Mouse (Mus musculus): Measurements from ENCODE around the gene Galntl6. TPM values are rescaled to one million over a fixed set of nuclear protein-coding genes. Genes with fewer than 3 reads are reported as not detected.
A peak's percentile ranks its signal among the peaks of the same experiment; 100 is the strongest.

The Galntl6 gene
- polyA plus RNA-seq, 1 experiment from 2014 or later: not detected

GRCm38 (mm10) chr8:57842462-57843391 lies 1069.7 kb downstream of the Galntl6 start:
- H3K27ac ChIP-seq: no peak overlapping the region
- H3K36me3 ChIP-seq (ENCODE audit: inconsistent target): no peaks in the 10 kb centered on the region
- H3K79me2 ChIP-seq (ENCODE audit: inconsistent target): no peaks in the 10 kb centered on the region
- H3K4me3 ChIP-seq (ENCODE audit: inconsistent target): no peak overlapping the region
- 78% methylated on average over 13 of the region's 13 CpGs for WGBS (ENCODE audit: missing documents)

GRCm38 (mm10) chr8:57841446-57841845 lies 1071.0 kb downstream of the Galntl6 start:
- no peaks in the 10 kb centered on the region for H3K79me2 ChIP-seq (ENCODE audit: inconsistent target)
- 84% methylated on average over 4 of the region's 4 CpGs for WGBS (ENCODE audit: missing documents)
- H3K36me3 ChIP-seq (ENCODE audit: inconsistent target): no peaks in the 10 kb centered on the region
- H3K4me3 ChIP-seq (ENCODE audit: inconsistent target): no peak overlapping the region
- no peak overlapping the region for H3K27ac ChIP-seq

GRCm38 (mm10) chr8:57837384-57837783 lies 1075.1 kb downstream of the Galntl6 start:
- 68% methylated on average over 8 of the region's 8 CpGs for WGBS (ENCODE audit: missing documents)
- Histone ChIP-seq H3K79me2 (ENCODE audit: inconsistent target) (no peaks in the 10 kb centered on the region), H3K36me3 (ENCODE audit: inconsistent target) (no peaks in the 10 kb centered on the region), H3K4me3 (ENCODE audit: inconsistent target) (no peak overlapping the region), H3K27ac (no peak overlapping the region)

GRCm38 (mm10) chr8:57836981-57837380 lies 1075.5 kb downstream of the Galntl6 start:
- no peak overlapping the region for H3K27ac ChIP-seq
- 71% methylated on average over 11 of the region's 11 CpGs for WGBS (ENCODE audit: missing documents)
- no peaks in the 10 kb centered on the region for H3K79me2 ChIP-seq (ENCODE audit: inconsistent target)
- no peak overlapping the region for H3K4me3 ChIP-seq (ENCODE audit: inconsistent target)
- no peaks in the 10 kb centered on the region for H3K36me3 ChIP-seq (ENCODE audit: inconsistent target)

- Histone ChIP-seq H3K27ac (no peak overlapping the region), H3K4me3 (ENCODE audit: inconsistent target) (no peak overlapping the region), H3K36me3 (ENCODE audit: inconsistent target) (no peaks in the 10 kb centered on the region), H3K79me2 (ENCODE audit: inconsistent target) (no peaks in the 10 kb centered on the region)
- WGBS (ENCODE audit: missing documents): 87% methylated on average over 15 of the region's 15 CpGs
Observed at GRCm38 (mm10) chr8:57836201-57836883, 1076.1 kb downstream of the Galntl6 start.

GRCm38 (mm10) chr8:57823151-57823550 lies 1089.3 kb downstream of the Galntl6 start:
- Histone ChIP-seq H3K36me3 (ENCODE audit: inconsistent target) (no peaks in the 10 kb centered on the region), H3K27ac (no peak overlapping the region), H3K4me3 (ENCODE audit: inconsistent target) (no peak overlapping the region), H3K79me2 (ENCODE audit: inconsistent target) (no peaks in the 10 kb centered on the region)
- WGBS (ENCODE audit: missing documents): 83% methylated on average over 7 of the region's 7 CpGs

GRCm38 (mm10) chr8:57816034-57816433 lies 1096.4 kb downstream of the Galntl6 start:
- Histone ChIP-seq H3K36me3 (ENCODE audit: inconsistent target) (no peaks in the 10 kb centered on the region), H3K4me3 (ENCODE audit: inconsistent target) (no peak overlapping the region), H3K79me2 (ENCODE audit: inconsistent target) (no peaks in the 10 kb centered on the region), H3K27ac (no peak overlapping the region)
- WGBS (ENCODE audit: missing documents): 89% methylated on average over 7 of the region's 7 CpGs

GRCm38 (mm10) chr8:57807060-57807459 lies 1105.4 kb downstream of the Galntl6 start:
- Histone ChIP-seq H3K36me3 (ENCODE audit: inconsistent target) (no peaks in the 10 kb centered on the region), H3K27ac (no peak overlapping the region), H3K79me2 (ENCODE audit: inconsistent target) (no peaks in the 10 kb centered on the region), H3K4me3 (ENCODE audit: inconsistent target) (no peak overlapping the region)
- 73% methylated on average over 4 of the region's 4 CpGs for WGBS (ENCODE audit: missing documents)

GRCm38 (mm10) chr8:57805094-57805493 lies 1107.3 kb downstream of the Galntl6 start:
- no peaks in the 10 kb centered on the region for H3K79me2 ChIP-seq (ENCODE audit: inconsistent target)
- H3K36me3 ChIP-seq (ENCODE audit: inconsistent target): no peaks in the 10 kb centered on the region
- no peak overlapping the region for H3K4me3 ChIP-seq (ENCODE audit: inconsistent target)
- H3K27ac ChIP-seq: no peak overlapping the region
- WGBS (ENCODE audit: missing documents): 98% methylated on average over 4 of the region's 4 CpGs

- 95% methylated on average over 5 of the region's 8 CpGs for WGBS (ENCODE audit: missing documents)
- Histone ChIP-seq H3K27ac (no peak overlapping the region), H3K36me3 (ENCODE audit: inconsistent target) (no peaks in the 10 kb centered on the region), H3K79me2 (ENCODE audit: inconsistent target) (no peaks in the 10 kb centered on the region), H3K4me3 (ENCODE audit: inconsistent target) (no peak overlapping the region)
Observed at GRCm38 (mm10) chr8:57803821-57804220, 1108.6 kb downstream of the Galntl6 start.

GRCm38 (mm10) chr8:57801197-57801596 lies 1111.2 kb downstream of the Galntl6 start:
- WGBS (ENCODE audit: missing documents): 0% methylated on average over 4 of the region's 4 CpGs
- Histone ChIP-seq H3K27ac (peak overlapping the region; percentile 43), H3K4me3 (ENCODE audit: inconsistent target) (no peak overlapping the region), H3K79me2 (ENCODE audit: inconsistent target) (no peaks in the 10 kb centered on the region), H3K36me3 (ENCODE audit: inconsistent target) (no peaks in the 10 kb centered on the region)

GRCm38 (mm10) chr8:57800327-57800726 lies 1112.1 kb downstream of the Galntl6 start:
- no peaks in the 10 kb centered on the region for H3K36me3 ChIP-seq (ENCODE audit: inconsistent target)
- WGBS (ENCODE audit: missing documents): 0% methylated on average over 4 of the region's 4 CpGs
- H3K4me3 ChIP-seq (ENCODE audit: inconsistent target): peak overlapping the region; percentile 26
- no peaks in the 10 kb centered on the region for H3K79me2 ChIP-seq (ENCODE audit: inconsistent target)
- peak overlapping the region; percentile 63 for H3K27ac ChIP-seq

GRCm38 (mm10) chr8:57799797-57800204 lies 1112.6 kb downstream of the Galntl6 start:
- no peaks in the 10 kb centered on the region for H3K36me3 ChIP-seq (ENCODE audit: inconsistent target)
- no peaks in the 10 kb centered on the region for H3K79me2 ChIP-seq (ENCODE audit: inconsistent target)
- peak overlapping the region; percentile 63 for H3K27ac ChIP-seq
- 3% methylated on average over 12 of the region's 12 CpGs for WGBS (ENCODE audit: missing documents)
- H3K4me3 ChIP-seq (ENCODE audit: inconsistent target): peak overlapping the region; percentile 26

- no peak overlapping the region for H3K27ac ChIP-seq
- H3K4me3 ChIP-seq (ENCODE audit: inconsistent target): no peak overlapping the region
- H3K36me3 ChIP-seq (ENCODE audit: inconsistent target): no peaks in the 10 kb centered on the region
- 54% methylated on average over 3 of the region's 4 CpGs for WGBS (ENCODE audit: missing documents)
- no peaks in the 10 kb centered on the region for H3K79me2 ChIP-seq (ENCODE audit: inconsistent target)
Observed at GRCm38 (mm10) chr8:57793455-57793854, 1119.0 kb downstream of the Galntl6 start.

GRCm38 (mm10) chr8:57792246-57792645 lies 1120.2 kb downstream of the Galntl6 start:
- WGBS (ENCODE audit: missing documents): 95% methylated on average over 7 of the region's 7 CpGs
- Histone ChIP-seq H3K4me3 (ENCODE audit: inconsistent target) (no peak overlapping the region), H3K79me2 (ENCODE audit: inconsistent target) (no peaks in the 10 kb centered on the region)

More at GRCm38 (mm10) chr8:57792246-57792645, 1120.2 kb downstream of the Galntl6 start:
- no peak overlapping the region for H3K27ac ChIP-seq
- H3K36me3 ChIP-seq (ENCODE audit: inconsistent target): no peaks in the 10 kb centered on the region
